Mouse (Mus musculus) frontal cortex, postnatal 10 days (tissue): Measurements from ENCODE around the gene Abhd13.

Source experiments
- DNase-seq, 2 experiments: peaks; one replicate each; pipeline ENCODE4 v3.0.0; 2022; ENCODE audit warnings: low spot score in 2 of 2, mixed read lengths in 1 of 2

Abhd13 gene

DNA sequence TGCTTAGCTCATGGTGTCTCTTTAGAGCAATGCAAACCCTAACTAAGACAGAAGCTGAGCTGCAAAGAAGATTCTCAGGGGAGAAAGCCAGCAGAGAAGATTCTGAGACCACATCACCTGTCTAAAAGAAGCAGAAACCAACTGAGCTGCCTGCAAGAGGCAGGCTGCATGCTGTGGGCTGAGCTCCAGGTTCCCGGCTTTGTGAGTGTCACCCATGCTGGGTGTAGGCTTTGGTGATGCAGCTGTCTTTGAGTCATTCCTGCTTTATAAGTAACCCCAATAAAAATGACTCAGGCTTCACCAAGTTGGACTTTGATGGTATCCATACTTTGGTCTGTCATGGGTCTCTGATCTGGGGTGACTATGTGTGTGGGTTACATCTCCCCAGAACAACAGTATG, 38.7 kb downstream of the Abhd13 start:
- DNase-seq = no peak

DNA sequence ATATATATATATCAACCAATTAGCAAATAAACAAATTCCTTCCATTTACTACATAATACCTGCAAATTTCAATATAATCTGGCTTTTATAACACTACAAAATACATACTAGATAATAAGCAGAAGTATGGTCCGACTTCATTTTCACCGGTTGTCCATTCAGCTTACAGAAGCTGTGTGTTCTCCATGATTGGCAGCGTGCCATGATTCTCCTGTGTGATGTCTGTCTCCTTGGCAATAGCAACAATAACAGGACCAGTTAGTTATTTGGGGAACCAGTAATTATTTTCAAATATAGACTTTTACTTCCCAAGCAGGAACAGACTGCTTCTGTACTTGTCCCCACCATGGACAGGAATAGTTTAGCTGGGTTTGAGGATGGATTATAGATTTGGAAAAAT, 39.7 kb downstream of the Abhd13 start:
- DNase-seq = peak in 1 of 2 experiments; percentile 18

DNA sequence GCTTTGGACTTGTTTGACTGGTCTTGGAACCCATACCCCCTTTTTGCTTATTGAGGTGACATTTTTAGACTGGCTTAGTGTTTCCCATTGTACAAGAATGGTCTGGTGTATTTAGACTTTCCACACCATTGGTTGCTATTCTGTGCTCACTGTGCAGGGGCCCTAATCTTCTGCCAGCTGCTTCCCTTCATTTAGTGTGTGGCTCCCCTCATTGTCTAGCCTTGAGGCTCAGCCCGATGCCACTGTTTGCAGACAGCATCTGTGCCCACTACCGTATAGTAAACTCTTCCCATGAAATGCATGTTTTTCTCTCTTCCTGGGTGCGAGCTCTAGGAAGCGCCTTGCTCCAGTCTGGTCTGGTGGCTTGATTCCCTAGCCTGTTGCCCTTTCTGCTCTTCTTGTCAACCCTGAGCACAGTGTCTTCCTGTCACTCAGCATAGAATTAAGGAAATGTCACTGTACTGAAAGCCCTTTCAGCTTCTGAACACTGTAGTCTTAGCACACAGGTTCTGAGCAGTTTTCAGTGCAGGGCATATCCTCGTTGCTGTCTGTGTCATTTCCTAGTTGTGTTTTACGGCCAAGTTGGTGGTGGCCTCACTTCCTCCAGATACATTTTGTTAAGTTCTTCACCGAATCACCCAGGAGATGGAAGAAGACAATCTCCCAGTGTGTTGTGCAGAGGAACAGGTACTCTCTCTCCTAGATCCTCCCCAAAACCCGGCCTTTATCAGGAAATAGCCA, 53.0 kb downstream of the Abhd13 start:
- no peak for DNase-seq

DNA sequence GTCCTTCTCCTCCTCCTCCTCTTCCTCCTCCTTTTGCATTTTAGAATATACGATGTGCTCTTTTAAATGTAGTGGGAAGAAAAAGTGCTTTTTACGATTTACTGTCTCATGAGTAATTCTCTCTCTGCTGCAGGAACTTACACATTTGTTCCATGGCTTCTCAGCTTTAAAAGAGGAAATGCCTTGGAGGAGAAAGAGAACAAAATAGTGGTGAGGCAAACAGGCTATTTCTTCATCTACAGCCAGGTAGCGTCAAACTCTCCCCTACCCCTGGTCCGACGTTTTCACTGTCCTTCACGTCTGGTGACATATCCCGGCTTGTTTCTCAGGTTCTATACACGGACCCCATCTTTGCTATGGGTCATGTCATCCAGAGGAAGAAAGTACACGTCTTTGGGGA, 53.7 kb downstream of the Abhd13 start:
- no peak for DNase-seq

DNA sequence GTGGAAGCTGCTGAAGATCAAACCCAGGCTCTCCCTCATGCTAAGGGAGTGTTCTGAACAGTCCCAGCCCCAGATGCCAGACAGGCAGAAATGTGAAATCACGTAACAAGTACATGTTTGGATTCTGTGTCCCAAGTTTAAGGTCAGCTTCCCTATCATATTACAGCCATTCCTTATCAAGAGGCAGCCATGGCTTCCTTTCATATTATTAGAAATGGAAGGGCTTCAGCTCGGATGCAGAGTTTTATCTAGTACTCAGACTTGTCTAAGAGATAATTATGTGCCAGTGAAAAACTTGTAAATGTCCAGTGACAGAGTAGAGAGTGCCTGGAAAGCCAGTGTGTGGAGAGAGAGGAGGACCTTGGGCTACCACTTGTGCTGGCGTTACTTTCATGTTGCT, 63.4 kb downstream of the Abhd13 start:
- no peak for DNase-seq
